Mouse (Mus musculus) lung, embryonic 14.5 days (tissue): ENCODE results near the gene Ets2. TPM values are rescaled to one million over a fixed set of nuclear protein-coding genes. Genes with fewer than 3 reads are reported as not detected.

Experiments
- ATAC-seq: fragments of 200-750 bp; cut with Nextera tagmentation; 2 replicates; pipeline ENCODE4 v1.8.0; 2017; ENCODE audit warnings: mild to moderate bottlenecking, moderate TSS enrichment, moderate library complexity; ENCODE audit not compliant: insufficient read depth
- DNase-seq: peaks from one replicate; pipeline ENCODE4 v3.0.0-alpha.2; 2015
- H3K27ac ChIP-seq: fragments of 300-500 bp; sonication (generic); 2 replicates; pipeline ENCODE4 v1.5.1; 2014; ENCODE audit warnings: low read depth, mild to moderate bottlenecking, moderate library complexity
- H3K27me3 ChIP-seq: fragments of 300-500 bp; sonication (generic); 2 replicates; pipeline ENCODE4 v1.6.1; 2014; ENCODE audit warnings: low read length, control low read depth; ENCODE audit not compliant: insufficient read depth
- H3K36me3 ChIP-seq: fragments of 300-500 bp; sonication (generic); 2 replicates; pipeline ENCODE4 v1.6.1; 2014; ENCODE audit warnings: control low read depth; ENCODE audit not compliant: insufficient read depth
- H3K4me1 ChIP-seq: fragments of 300-500 bp; sonication (generic); 2 replicates; pipeline ENCODE4 v1.6.1; 2014; ENCODE audit warnings: antibody characterized with exemption, control low read depth; ENCODE audit not compliant: insufficient read depth
- H3K4me2 ChIP-seq: fragments of 300-500 bp; sonication (generic); 2 replicates; pipeline ENCODE4 v1.6.1; 2014; ENCODE audit warnings: mild to moderate bottlenecking
- H3K4me3 ChIP-seq: fragments of 300-500 bp; sonication (generic); 2 replicates; pipeline ENCODE4 v1.5.1; 2014; ENCODE audit warnings: low read depth, low read length
- H3K9ac ChIP-seq: fragments of 300-500 bp; sonication (generic); 2 replicates; pipeline ENCODE4 v1.6.1; 2014
- H3K9me3 ChIP-seq: fragments of 300-500 bp; sonication (generic); 2 replicates; pipeline ENCODE4 v1.6.1; 2016; ENCODE audit warnings: low read depth, low read length, control low read depth
- CTCF ChIP-seq: IDR thresholded peaks from 2 replicates; pipeline ENCODE4 v1.5.1; 2016; ENCODE audit warnings: antibody characterized with exemption, low read depth
- WGBS: fragments of 180-500 bp; shearing (Covaris S2); extraction: QIAGEN DNeasy Blood & Tissue Kit; methylation state at CpG from one replicate; pipeline ENCODE4 v1.1.7; 2014; 5-methylcytosine and 5-hydroxymethylcytosine counted together
- polyA plus RNA-seq: library from polyadenylated mRNA; unstranded; fragments of >200 nt; fragmentation: Nextera tagmentation; extraction: Ambion mirVana; gene quantifications from 2 replicates; pipeline ENCODE4 v1.2.1, GENCODE M21; 2014

Gene Ets2
- polyA plus RNA-seq, 1 experiment from 2014 or later: 72.6 TPM

- no peak overlapping the region; the same call in 1 of the 2 replicates for H3K27ac ChIP-seq
Measured at GRCm38 (mm10) chr16:95742740-95743030, 40.8 kb downstream of the Ets2 start.

GRCm38 (mm10) chr16:95743104-95743503 lies 41.2 kb downstream of the Ets2 start:
- TF ChIP-seq CTCF: no peak
- Histone ChIP-seq H3K36me3 (no peaks in the 10 kb centered on the region), H3K27ac (peak overlapping the region; percentile 62), H3K4me3 (no peak overlapping the region), H3K4me2 (no peak overlapping the region), H3K9me3 (no peaks in the 10 kb centered on the region), H3K4me1 (peaks cover 16% of the 10 kb centered on the region), H3K9ac (no peak overlapping the region), H3K27me3 (no peaks in the 10 kb centered on the region)
- ATAC-seq (no peak), DNase-seq (peak; percentile 75)
- 30% methylated on average over 4 of the region's 4 CpGs for WGBS

More at GRCm38 (mm10) chr16:95742740-95743030, 40.8 kb downstream of the Ets2 start:
- ATAC-seq (peak; percentile 41; the same call in 1 of the 2 replicates), DNase-seq (peak; percentile 63)
- Histone ChIP-seq H3K4me1 (peaks cover 16% of the 10 kb centered on the region), H3K4me3 (no peak overlapping the region), H3K9ac (no peak overlapping the region), H3K9me3 (no peaks in the 10 kb centered on the region), H3K27me3 (no peaks in the 10 kb centered on the region), H3K4me2 (no peak overlapping the region), H3K36me3 (no peaks in the 10 kb centered on the region)
- no peak for TF ChIP-seq CTCF
- 14% methylated on average over 6 of the region's 6 CpGs for WGBS

GRCm38 (mm10) chr16:95744771-95745170 lies 42.9 kb downstream of the Ets2 start:
- no peaks in the 10 kb centered on the region for H3K27me3 ChIP-seq
- DNase-seq (peak; percentile 24), ATAC-seq (no peak)
- H3K36me3 ChIP-seq: no peaks in the 10 kb centered on the region
- H3K4me3 ChIP-seq: no peak overlapping the region
- peaks cover 21% of the 10 kb centered on the region for H3K4me1 ChIP-seq
- H3K9me3 ChIP-seq: no peaks in the 10 kb centered on the region
- 58% methylated on average over 8 of the region's 8 CpGs for WGBS
- no peak overlapping the region for H3K27ac ChIP-seq
- H3K4me2 ChIP-seq: no peak overlapping the region
- no peak for TF ChIP-seq CTCF
- H3K9ac ChIP-seq: no peak overlapping the region

- H3K27ac ChIP-seq: no peak overlapping the region
- no peak overlapping the region for H3K9ac ChIP-seq
- DNase-seq (no peak), ATAC-seq (no peak)
- H3K27me3 ChIP-seq: no peaks in the 10 kb centered on the region
- no peaks in the 10 kb centered on the region for H3K9me3 ChIP-seq
- TF ChIP-seq CTCF: no peak
- peaks cover 29% of the 10 kb centered on the region for H3K4me1 ChIP-seq
- H3K4me2 ChIP-seq: no peak overlapping the region
- no peaks in the 10 kb centered on the region for H3K36me3 ChIP-seq
- H3K4me3 ChIP-seq: no peak overlapping the region
- 76% methylated on average over 3 of the region's 3 CpGs for WGBS
Measured at GRCm38 (mm10) chr16:95745685-95746084, 43.8 kb downstream of the Ets2 start.

GRCm38 (mm10) chr16:95746565-95746964 lies 44.7 kb downstream of the Ets2 start:
- H3K9ac ChIP-seq: no peak overlapping the region
- H3K27me3 ChIP-seq: no peaks in the 10 kb centered on the region
- peaks cover 21% of the 10 kb centered on the region for H3K4me1 ChIP-seq
- TF ChIP-seq CTCF: no peak
- ATAC-seq: no peak
- H3K9me3 ChIP-seq: no peaks in the 10 kb centered on the region
- no peak overlapping the region for H3K4me3 ChIP-seq
- H3K4me2 ChIP-seq: no peak overlapping the region
- peak; percentile 48 for DNase-seq
- no peak overlapping the region for H3K27ac ChIP-seq
- no peaks in the 10 kb centered on the region for H3K36me3 ChIP-seq
- 69% methylated on average over 2 of the region's 2 CpGs for WGBS

- Histone ChIP-seq H3K27me3 (no peaks in the 10 kb centered on the region), H3K9ac (no peak overlapping the region), H3K4me3 (no peak overlapping the region), H3K4me1 (peaks cover 16% of the 10 kb centered on the region), H3K9me3 (no peaks in the 10 kb centered on the region), H3K4me2 (no peak overlapping the region), H3K36me3 (no peaks in the 10 kb centered on the region), H3K27ac (no peak overlapping the region)
- WGBS: 50% methylated on average over 12 of the region's 12 CpGs
- TF ChIP-seq CTCF: peak; percentile 24; the same call in 1 of the 2 replicates
- ATAC-seq (no peak), DNase-seq (no peak)
Measured at GRCm38 (mm10) chr16:95749291-95750103, 47.6 kb downstream of the Ets2 start.

- Histone ChIP-seq H3K9ac (no peak overlapping the region), H3K4me2 (no peak overlapping the region), H3K4me1 (peaks cover 16% of the 10 kb centered on the region), H3K36me3 (no peaks in the 10 kb centered on the region), H3K27ac (no peak overlapping the region), H3K4me3 (no peak overlapping the region), H3K27me3 (no peaks in the 10 kb centered on the region), H3K9me3 (no peaks in the 10 kb centered on the region)
- 59% methylated on average over 6 of the region's 6 CpGs for WGBS
- DNase-seq (peak; percentile 34), ATAC-seq (0 out of 2 replicates have a peak, but pooled peaks have one; percentile 15)
- TF ChIP-seq CTCF: no peak
Measured at GRCm38 (mm10) chr16:95750211-95750629, 48.3 kb downstream of the Ets2 start.
